In the genomic region with DNA sequence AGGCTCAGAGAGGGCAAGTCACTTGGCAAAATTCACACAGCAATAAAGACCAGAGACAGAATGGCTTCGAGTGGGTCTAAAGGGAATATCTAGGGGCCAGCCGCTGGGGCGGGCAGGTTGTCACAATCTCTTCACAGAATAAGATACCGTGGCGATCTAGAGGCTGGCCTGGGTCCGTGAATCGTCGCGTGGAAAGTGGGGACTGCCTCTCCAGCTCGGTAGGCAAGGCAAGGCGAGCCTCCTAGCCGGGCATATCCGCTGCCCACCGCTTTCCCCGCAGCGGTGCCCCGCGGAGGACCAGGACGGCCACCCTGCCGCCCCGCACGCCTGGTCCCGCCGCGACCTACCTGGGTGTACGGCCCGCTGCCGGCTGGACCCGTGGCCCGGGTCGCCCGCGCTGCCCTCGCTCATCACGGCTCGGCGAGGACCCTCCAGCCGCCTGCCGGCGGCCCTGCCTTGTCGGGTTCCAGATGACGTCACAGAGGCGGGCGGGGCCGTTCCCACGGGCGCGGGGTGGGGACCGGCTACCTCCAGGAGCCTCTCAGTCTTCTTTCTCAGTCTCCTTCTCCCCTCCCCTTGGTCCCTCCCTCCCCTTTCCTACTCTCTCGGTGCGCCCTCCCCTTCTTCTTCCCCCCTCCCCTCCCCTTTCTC, we compare ENCODE assay signal across 8 mouse cellular contexts. TPM values are rescaled to one million over a fixed set of nuclear protein-coding genes. Genes with fewer than 3 reads are reported as not detected.
A peak's percentile ranks its signal among the peaks of the same experiment; 100 is the strongest.
DNase-seq lines count a peak whose midpoint lies in the region; TF ChIP-seq lines count a peak whose summit lies in the region.

A gene (minus strand): TSS at position 480 of the 651 bp plus-strand sequence.

- H3K27me3 ChIP-seq in hindbrain, embryonic 10.5 days (ENCODE audit: insufficient read depth, poor library complexity, severe bottlenecking) = no peaks in the 10 kb centered on the region

- peak; percentile 35 for TF ChIP-seq CTCF in left cerebral cortex, adult 2 months (IDR thresholded peaks at IDR 0.05)

- peaks cover 18% of the 10 kb centered on the region; the same call in 1 of the 2 replicates for H3K9me3 ChIP-seq in hindbrain, embryonic 10.5 days

- intact Hi-C loops in left cerebral cortex, adult 2 months (cut with DNase I) = no loop called here

- H3K4me1 ChIP-seq in hindbrain, embryonic 10.5 days (replicated peaks) = peaks cover 29% of the 10 kb centered on the region

- peak; percentile 66 for DNase-seq in adrenal gland, adult 2 months
- peak; percentile 85 for DNase-seq in cerebellum, adult 9-11 months
- peak; percentile 45 to 87 for DNase-seq in frontal cortex, adult 2 months (ENCODE audit: extremely low spot score in 1 of 2, low spot score in 1 of 2)
- peak; percentile 88 for DNase-seq in hindbrain, embryonic 10.5 days (ENCODE audit: low spot score)
- peak; percentile 85 to 89 for DNase-seq in left cerebral cortex, adult 2 months (ENCODE audit: extremely low spot score in 1 of 2, low spot score in 2 of 2)
- DNase-seq in lung, postnatal 36 days = peak; percentile 78
- DNase-seq in right cerebral cortex, postnatal 4 days = peak; percentile 81
- peak; percentile 66 for DNase-seq in yolk sac, embryonic 10.5 days (ENCODE audit: low spot score)

- 1% methylated on average over 51 of the region's 51 CpGs for WGBS in hindbrain, embryonic 10.5 days

- H3K27ac ChIP-seq in hindbrain, embryonic 10.5 days = peak within 1 kb of the TSS; percentile 95
- peak within 1 kb of the TSS; percentile 93 for H3K27ac ChIP-seq in left cerebral cortex, adult 2 months

- peaks cover 27% of the 10 kb centered on the region for H3K36me3 ChIP-seq in hindbrain, embryonic 10.5 days

- H3K4me3 ChIP-seq in hindbrain, embryonic 10.5 days = peak within 1 kb of the TSS; percentile 79
- H3K4me3 ChIP-seq in left cerebral cortex, adult 2 months = peak within 1 kb of the TSS; percentile 86

RNA-seq across cellular contexts. Expression of the gene that starts here (rescaled TPM):
- total RNA-seq in adrenal gland, adult 2 months (2021) = under 1 TPM; 0.69 TPM
- polyA plus RNA-seq in adrenal gland, adult 2 months (2012; rRNA removed) = 0.20 TPM in 2 replicates
- 12.5 and 13.4 TPM in 2 replicates for polyA plus RNA-seq in frontal cortex, adult 2 months (2012; rRNA removed)
- polyA plus RNA-seq in hindbrain, embryonic 10.5 days (2016; fragmentation: Nextera tagmentation; extraction: Ambion mirVana) = 8.4 and 8.6 TPM in 2 replicates
- 10 to 100 TPM; 15.9 to 17.1 TPM for total RNA-seq in left cerebral cortex, adult 2 months (2021)

Comparison
In these comparisons a context has a peak if more than half of its experiments do, and no peak if none do; other contexts are left out.
1. Peak in every context shown above with its lines: DNase-seq, H3K4me3 ChIP-seq and H3K27ac ChIP-seq.
2. RNA of the gene that starts here (total RNA-seq): 15.9 to 17.1 TPM in left cerebral cortex, adult 2 months; 0.69 TPM in adrenal gland, adult 2 months; every median in the first group is over 10 times any median in the second.
3. Peak in DNase-seq in adrenal gland, adult 2 months; RNA of the gene not detected or under 1 TPM.